10 mouse cellular contexts compared by ENCODE assay signal in the genomic region with DNA sequence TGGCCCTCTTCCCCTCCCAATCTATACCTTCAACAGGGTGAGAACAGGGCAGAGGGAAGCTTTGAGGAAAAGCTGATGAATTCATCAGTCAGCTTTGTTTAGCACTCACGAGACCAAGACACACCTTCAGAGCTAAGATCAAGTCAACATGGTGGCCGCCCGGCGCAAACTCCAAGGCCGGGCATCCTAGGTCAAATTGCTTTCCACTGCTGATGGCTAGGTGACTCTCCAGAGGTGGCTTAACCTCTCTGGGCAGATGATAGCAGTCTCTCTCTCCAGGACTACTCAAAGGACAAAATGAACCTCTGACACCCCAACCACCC.
DNase-seq lines count a peak whose midpoint lies in the region; ATAC-seq lines count a peak whose summit lies in the region.
"Had no signal": no experiment of that assay in that cellular context is flagged by ENCODE, and none has a peak within 500 bp of the region (broad histone marks: within the 10 kb centered on the region; RNA-seq: fewer than 3 reads in every experiment).

No protein-coding gene starts in this region.

- H3K27ac ChIP-seq in hindbrain, embryonic 10.5 days, result peak overlapping the region; percentile 83
- H3K27ac ChIP-seq in hindbrain, embryonic 13.5 days, result no peak overlapping the region; the same call in 1 of the 2 replicates
- 0 out of 2 replicates have a peak overlapping the region, but pooled peaks have one; percentile 14 for H3K27ac ChIP-seq in neural tube, embryonic 13.5 days (replicated peaks)
- H3K27ac ChIP-seq in intestine, embryonic 16.5 days (ENCODE audit: low read length), result peak overlapping the region; percentile 88

- no peak overlapping the region for H3K4me2 ChIP-seq in hindbrain, embryonic 13.5 days
- H3K4me2 ChIP-seq in neural tube, embryonic 13.5 days, result no peak overlapping the region
- H3K4me2 ChIP-seq in intestine, embryonic 16.5 days (ENCODE audit: low read depth, low read length), result no peak overlapping the region

- H3K9ac ChIP-seq in hindbrain, embryonic 13.5 days, result no peak overlapping the region
- H3K9ac ChIP-seq in neural tube, embryonic 13.5 days, result no peak overlapping the region
- peak overlapping the region; percentile 43 for H3K9ac ChIP-seq in intestine, embryonic 16.5 days (ENCODE audit: low read depth, low read length)

- no peaks in the 10 kb centered on the region for H3K36me3 ChIP-seq in hindbrain, embryonic 10.5 days
- H3K36me3 ChIP-seq in hindbrain, embryonic 13.5 days, result no peaks in the 10 kb centered on the region
- no peaks in the 10 kb centered on the region for H3K36me3 ChIP-seq in neural tube, embryonic 13.5 days
- no peaks in the 10 kb centered on the region for H3K36me3 ChIP-seq in intestine, embryonic 16.5 days (ENCODE audit: control insufficient read depth, insufficient read depth, low read length)
- H3K36me3 ChIP-seq: G1E had no signal

- H3K4me1 ChIP-seq in hindbrain, embryonic 10.5 days (replicated peaks), result peaks cover 80% of the 10 kb centered on the region
- peaks cover 58% of the 10 kb centered on the region for H3K4me1 ChIP-seq in hindbrain, embryonic 13.5 days (replicated peaks)
- peaks cover 46% of the 10 kb centered on the region for H3K4me1 ChIP-seq in neural tube, embryonic 13.5 days (replicated peaks)
- H3K4me1 ChIP-seq in intestine, embryonic 16.5 days (ENCODE audit: control insufficient read depth, insufficient read depth, low read length), result peaks cover 58% of the 10 kb centered on the region

- DNase-seq in hindbrain, embryonic 10.5 days (ENCODE audit: low spot score), result no peak
- no peak for DNase-seq in neural tube, embryonic 10.5 days (ENCODE audit: extremely low spot score, low spot score)
- DNase-seq in layer of hippocampus, adult 9-11 months, result no peak
- DNase-seq: adrenal gland, adult 8-10 months; thymus, postnatal 25 days had no signal

- WGBS in hindbrain, embryonic 10.5 days, result 83% methylated on average over 5 of the region's 5 CpGs
- WGBS in hindbrain, embryonic 13.5 days, result 89% methylated on average over 5 of the region's 5 CpGs
- 85% methylated on average over 5 of the region's 5 CpGs for WGBS in neural tube, embryonic 13.5 days
- WGBS in intestine, embryonic 16.5 days, result 52% methylated on average over 5 of the region's 5 CpGs

- no peak for ATAC-seq in hindbrain, embryonic 13.5 days (ENCODE audit: low FRiP score)
- ATAC-seq in neural tube, embryonic 13.5 days (ENCODE audit: low read depth), result no peak
- no peak for ATAC-seq in intestine, embryonic 16.5 days
- no peak for ATAC-seq in inflammation-experienced regulatory T-cells, adult 6 months

- H3K9me3 ChIP-seq in hindbrain, embryonic 10.5 days, result no peaks in the 10 kb centered on the region
- no peaks in the 10 kb centered on the region for H3K9me3 ChIP-seq in hindbrain, embryonic 13.5 days
- no peaks in the 10 kb centered on the region for H3K9me3 ChIP-seq in neural tube, embryonic 13.5 days
- no peaks in the 10 kb centered on the region for H3K9me3 ChIP-seq in intestine, embryonic 16.5 days (ENCODE audit: control insufficient read depth, low read length)

- no peak overlapping the region for H3K4me3 ChIP-seq in hindbrain, embryonic 10.5 days
- no peak overlapping the region for H3K4me3 ChIP-seq in hindbrain, embryonic 13.5 days
- H3K4me3 ChIP-seq in neural tube, embryonic 13.5 days, result no peak overlapping the region
- H3K4me3 ChIP-seq in intestine, embryonic 16.5 days (ENCODE audit: low read length), result no peak overlapping the region

- H3K27me3 ChIP-seq in hindbrain, embryonic 10.5 days (ENCODE audit: insufficient read depth, poor library complexity, severe bottlenecking), result no peaks in the 10 kb centered on the region
- no peaks in the 10 kb centered on the region for H3K27me3 ChIP-seq in hindbrain, embryonic 13.5 days
- H3K27me3 ChIP-seq in neural tube, embryonic 13.5 days, result no peaks in the 10 kb centered on the region
- H3K27me3 ChIP-seq in intestine, embryonic 16.5 days (replicated peaks; ENCODE audit: control insufficient read depth, insufficient read depth, low read length), result no peaks in the 10 kb centered on the region
